Mouse (Mus musculus): ENCODE measurements around the gene Slc38a3. TPM values are rescaled to one million over a fixed set of nuclear protein-coding genes. Genes with fewer than 3 reads are reported as not detected.

Slc38a3 gene
- polyA plus RNA-seq, 1 experiment from 2014 or later: 43.3 TPM

- H3K36me3 ChIP-seq: no peaks in the 10 kb centered on the region
- H3K27me3 ChIP-seq: no peaks in the 10 kb centered on the region
- ATAC-seq (ENCODE audit: low FRiP score, low read depth): peak; percentile 83
- H3K9ac ChIP-seq: peak overlapping the region; percentile 42
- peak overlapping the region; percentile 64 for H3K4me2 ChIP-seq
- no peaks in the 10 kb centered on the region for H3K9me3 ChIP-seq
- 6% methylated on average over 35 of the region's 35 CpGs for WGBS
- H3K4me1 ChIP-seq (replicated peaks): peaks cover 15% of the 10 kb centered on the region
- peak overlapping the region; percentile 48; the same call in 1 of the 2 replicates for H3K27ac ChIP-seq (replicated peaks)
- H3K4me3 ChIP-seq: peak overlapping the region; percentile 38
These were observed 24.7 kb downstream of the Slc38a3 start for GRCm38 (mm10) chr9:107644495-107645152.

DNA sequence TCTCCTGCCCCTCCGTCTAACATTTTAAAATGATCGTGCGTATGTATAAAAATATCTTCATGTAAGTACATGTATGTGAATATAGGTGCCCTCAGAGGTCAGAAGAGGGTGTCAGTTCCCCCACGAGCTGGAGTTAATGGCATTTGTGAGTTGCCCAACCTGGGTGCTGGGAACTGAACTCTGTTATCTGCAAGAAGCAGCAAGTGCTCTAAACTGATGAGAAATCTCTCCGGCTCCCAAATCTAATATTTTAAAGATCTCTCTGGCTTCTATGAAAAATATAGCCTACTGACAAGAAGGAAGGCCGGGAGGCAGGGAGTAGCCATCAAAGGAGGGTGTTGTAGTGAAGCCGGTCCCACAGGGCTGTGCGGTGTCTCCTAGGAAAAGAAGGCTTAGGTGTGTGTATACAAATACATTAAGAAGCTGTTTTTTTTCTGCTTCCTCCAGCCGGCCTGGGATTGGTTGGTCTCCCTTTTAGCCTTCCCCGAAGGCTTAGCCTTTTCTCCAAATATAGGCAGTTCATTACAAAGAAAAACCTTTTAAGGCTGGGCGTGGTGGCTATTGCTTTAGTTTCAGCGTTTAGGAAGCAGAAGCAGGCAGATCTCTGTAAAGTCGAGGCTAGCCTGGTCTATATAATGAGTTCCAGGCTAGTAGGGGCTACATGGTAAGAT is 25.7 kb downstream of the Slc38a3 start:
- no peaks in the 10 kb centered on the region for H3K9me3 ChIP-seq
- H3K9ac ChIP-seq: no peak overlapping the region
- peaks cover 15% of the 10 kb centered on the region for H3K4me1 ChIP-seq (replicated peaks)
- H3K27me3 ChIP-seq: no peaks in the 10 kb centered on the region
- peak overlapping the region; percentile 64 for H3K4me2 ChIP-seq
- ATAC-seq (ENCODE audit: low FRiP score, low read depth): no peak
- no peaks in the 10 kb centered on the region for H3K36me3 ChIP-seq
- 94% methylated on average over 13 of the region's 13 CpGs for WGBS
- no peak overlapping the region for H3K4me3 ChIP-seq
- H3K27ac ChIP-seq (replicated peaks): no peak overlapping the region

DNA sequence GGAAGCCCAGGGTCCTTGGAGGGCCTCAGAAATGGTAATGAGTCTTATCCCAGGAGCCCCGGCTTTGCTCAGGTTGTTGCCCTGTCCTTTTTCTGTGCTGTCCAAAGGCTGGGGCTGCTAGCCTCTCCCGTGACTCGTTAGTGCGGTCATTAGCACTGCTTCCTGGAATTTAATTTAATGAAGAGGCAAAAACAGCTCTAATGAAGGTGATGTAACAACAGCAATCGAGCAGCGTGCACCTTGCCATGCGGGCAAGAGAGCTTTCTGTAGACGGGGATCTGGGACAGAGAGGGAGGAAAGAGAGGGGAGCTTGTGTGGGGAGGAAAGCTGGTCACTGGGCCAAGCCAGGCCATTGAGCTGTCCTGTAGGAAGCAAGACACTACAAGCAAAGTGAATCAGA is 27.7 kb downstream of the Slc38a3 start:
- WGBS: 49% methylated on average over 8 of the region's 8 CpGs
- Histone ChIP-seq H3K4me3 (no peak overlapping the region), H3K4me1 (replicated peaks) (peaks cover 26% of the 10 kb centered on the region), H3K27ac (replicated peaks) (no peak overlapping the region), H3K27me3 (no peaks in the 10 kb centered on the region), H3K9ac (no peak overlapping the region), H3K36me3 (no peaks in the 10 kb centered on the region), H3K9me3 (no peaks in the 10 kb centered on the region), H3K4me2 (no peak overlapping the region)
- no peak for ATAC-seq (ENCODE audit: low FRiP score, low read depth)

DNA sequence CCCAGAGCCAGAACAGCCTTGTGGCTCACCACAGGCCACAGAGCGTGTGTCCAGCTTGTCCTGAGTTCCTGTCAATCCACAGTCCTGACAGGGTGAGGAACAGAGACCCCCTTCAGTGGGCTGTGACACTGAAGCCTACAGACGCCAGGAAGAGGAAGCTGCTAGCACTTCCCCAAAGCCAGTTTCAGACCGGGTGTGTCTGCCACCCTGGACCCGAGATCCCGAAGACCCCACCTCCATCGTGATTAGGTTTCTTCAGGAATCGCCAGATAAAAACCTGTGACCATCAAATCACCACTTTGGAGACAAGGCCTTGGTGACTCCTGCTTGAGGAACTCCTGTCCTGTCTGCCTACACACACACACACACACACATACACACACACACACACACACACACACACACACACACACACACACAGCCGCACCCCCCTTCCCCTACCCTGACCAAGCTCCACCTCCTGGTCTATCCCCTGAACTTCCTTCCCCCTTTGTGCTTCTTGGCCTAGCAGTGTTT is 29.0 kb downstream of the Slc38a3 start:
- Histone ChIP-seq H3K36me3 (no peaks in the 10 kb centered on the region), H3K9ac (no peak overlapping the region), H3K27me3 (no peaks in the 10 kb centered on the region), H3K9me3 (no peaks in the 10 kb centered on the region), H3K27ac (replicated peaks) (no peak overlapping the region), H3K4me1 (replicated peaks) (peaks cover 35% of the 10 kb centered on the region), H3K4me3 (no peak overlapping the region), H3K4me2 (no peak overlapping the region)
- ATAC-seq (ENCODE audit: low FRiP score, low read depth): no peak
- WGBS: 47% methylated on average over 8 of the region's 8 CpGs

- Histone ChIP-seq H3K27ac (replicated peaks) (peak overlapping the region; percentile 77), H3K4me2 (peak overlapping the region; percentile 34), H3K4me3 (no peak overlapping the region), H3K9ac (peak overlapping the region; percentile 5; the same call in 1 of the 2 replicates), H3K9me3 (no peaks in the 10 kb centered on the region), H3K36me3 (no peaks in the 10 kb centered on the region), H3K27me3 (no peaks in the 10 kb centered on the region), H3K4me1 (replicated peaks) (peaks cover 49% of the 10 kb centered on the region)
- WGBS: 6% methylated on average over 7 of the region's 7 CpGs
- ATAC-seq (ENCODE audit: low FRiP score, low read depth): peak; percentile 35; the same call in 1 of the 2 replicates
These were observed 32.3 kb downstream of the Slc38a3 start for GRCm38 (mm10) chr9:107637070-107637469.

DNA sequence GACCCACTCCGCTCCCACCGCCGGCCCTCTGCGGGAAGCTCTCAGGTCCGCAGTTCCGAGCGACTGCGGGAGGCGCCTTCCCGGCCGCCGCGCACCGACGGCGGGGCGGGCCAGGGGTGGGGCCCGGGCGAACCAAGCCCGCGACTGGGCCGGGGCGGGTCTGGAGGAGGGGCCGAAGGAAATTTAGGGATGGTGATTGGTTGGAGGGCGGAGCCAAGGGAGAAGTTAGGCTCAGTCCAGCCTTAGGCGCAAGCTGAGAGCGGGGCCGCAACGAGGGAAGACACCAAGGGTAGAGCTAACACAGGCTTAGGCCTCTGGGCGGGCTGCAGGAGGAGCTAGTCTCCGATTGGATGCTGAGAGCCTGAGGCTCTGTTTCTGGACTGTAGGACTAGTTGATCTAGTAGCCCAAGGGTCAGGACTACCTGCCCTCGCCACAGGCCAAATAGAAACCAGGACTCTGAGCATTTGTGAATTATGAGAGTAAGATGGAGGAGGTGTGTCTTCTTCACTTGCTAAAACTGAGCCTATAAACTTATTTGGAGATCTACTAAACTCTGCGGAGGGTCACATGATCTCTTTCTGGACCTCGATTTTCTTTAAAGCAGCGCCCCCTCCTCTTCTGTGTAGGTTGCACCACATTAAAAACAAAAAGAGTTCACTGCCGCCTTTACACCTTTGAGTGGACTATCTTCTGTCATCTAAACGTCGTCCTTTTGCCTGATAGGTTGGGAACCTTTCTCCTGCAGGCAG is 33.9 kb downstream of the Slc38a3 start, which contains the start of gene Gnai2:
Gene Gnai2 (minus strand): TSS at position 89 of the 750 bp plus-strand sequence.
- peaks cover 65% of the 10 kb centered on the region for H3K4me1 ChIP-seq (replicated peaks)
- H3K9me3 ChIP-seq: no peaks in the 10 kb centered on the region
- peak within 1 kb of the TSS; percentile 87 for H3K4me3 ChIP-seq
- 3% methylated on average over 36 of the region's 38 CpGs for WGBS
- H3K27ac ChIP-seq (replicated peaks): peak within 1 kb of the TSS; percentile 89
- ATAC-seq (ENCODE audit: low FRiP score, low read depth): peak; percentile 89
- no peaks in the 10 kb centered on the region for H3K36me3 ChIP-seq
- peak within 1 kb of the TSS; percentile 96 for H3K9ac ChIP-seq
- H3K27me3 ChIP-seq: no peaks in the 10 kb centered on the region
- peak within 1 kb of the TSS; percentile 70 for H3K4me2 ChIP-seq

- H3K36me3 ChIP-seq: no peaks in the 10 kb centered on the region
- peak overlapping the region; percentile 70 for H3K4me2 ChIP-seq
- H3K9ac ChIP-seq: peak overlapping the region; percentile 96
- peaks cover 74% of the 10 kb centered on the region for H3K4me1 ChIP-seq (replicated peaks)
- H3K4me3 ChIP-seq: peak overlapping the region; percentile 87
- no peaks in the 10 kb centered on the region for H3K9me3 ChIP-seq
- 0% methylated on average over 35 of the region's 35 CpGs for WGBS
- no peak for ATAC-seq (ENCODE audit: low FRiP score, low read depth)
- H3K27ac ChIP-seq (replicated peaks): peak overlapping the region; percentile 89
- no peaks in the 10 kb centered on the region for H3K27me3 ChIP-seq
These were observed 34.7 kb downstream of the Slc38a3 start for GRCm38 (mm10) chr9:107634406-107635278.

DNA sequence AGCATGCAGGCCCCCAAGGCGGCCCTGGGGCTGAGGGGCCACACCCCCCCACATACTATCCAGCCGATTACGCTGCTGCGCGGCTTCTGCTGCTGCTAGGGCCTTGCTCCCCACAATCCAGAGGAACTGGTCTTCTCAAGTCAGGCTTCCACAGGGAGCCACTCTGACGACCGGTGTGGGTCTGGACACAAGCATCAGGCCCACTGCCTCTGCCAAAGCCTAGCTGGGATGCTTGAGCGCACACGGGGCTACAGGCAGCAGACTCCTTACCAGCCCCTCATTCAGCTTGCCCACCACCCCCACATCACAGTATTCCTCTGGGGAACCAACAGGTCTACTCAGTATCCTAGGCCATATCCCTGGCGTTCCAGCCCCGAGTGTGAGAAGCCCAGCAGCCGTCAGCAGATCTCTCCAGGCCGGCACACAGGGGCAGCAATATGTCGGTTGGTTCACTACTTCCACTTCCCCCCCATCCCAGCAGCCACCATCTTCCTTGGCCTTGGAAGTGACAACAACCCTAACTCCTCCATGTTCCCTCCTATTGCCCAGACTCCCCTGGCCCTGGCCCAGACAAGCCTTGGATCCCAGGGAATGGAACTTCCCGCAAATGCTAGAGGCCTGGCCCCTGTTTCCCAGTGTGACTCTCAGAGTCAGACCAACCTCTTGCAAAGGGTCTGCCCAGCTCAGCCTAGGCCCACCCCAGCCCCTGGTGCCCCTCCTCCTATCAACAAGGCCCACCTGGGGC is 35.5 kb downstream of the Slc38a3 start:
- peak overlapping the region; percentile 89 for H3K27ac ChIP-seq (replicated peaks)
- peaks cover 82% of the 10 kb centered on the region for H3K4me1 ChIP-seq (replicated peaks)
- no peaks in the 10 kb centered on the region for H3K9me3 ChIP-seq
- ATAC-seq (ENCODE audit: low FRiP score, low read depth): no peak
- WGBS: under 1% methylated on average over 15 of the region's 15 CpGs
- H3K27me3 ChIP-seq: no peaks in the 10 kb centered on the region
- H3K9ac ChIP-seq: peak overlapping the region; percentile 96
- peak overlapping the region; percentile 87 for H3K4me3 ChIP-seq
- H3K36me3 ChIP-seq: no peaks in the 10 kb centered on the region
- peak overlapping the region; percentile 70 for H3K4me2 ChIP-seq

- peak; percentile 7; the same call in 1 of the 2 replicates for ATAC-seq (ENCODE audit: low FRiP score, low read depth)
These were observed 36.2 kb downstream of the Slc38a3 start for GRCm38 (mm10) chr9:107633091-107633660.

GRCm38 (mm10) chr9:107632478-107632877 is 36.9 kb downstream of the Slc38a3 start:
- ATAC-seq (ENCODE audit: low FRiP score, low read depth): no peak
- Histone ChIP-seq H3K4me2 (peak overlapping the region; percentile 70), H3K9ac (peak overlapping the region; percentile 96), H3K36me3 (no peaks in the 10 kb centered on the region), H3K4me3 (peak overlapping the region; percentile 87), H3K27me3 (no peaks in the 10 kb centered on the region), H3K27ac (replicated peaks) (peak overlapping the region; percentile 89), H3K4me1 (replicated peaks) (peaks cover 93% of the 10 kb centered on the region), H3K9me3 (no peaks in the 10 kb centered on the region)
- 24% methylated on average over 6 of the region's 6 CpGs for WGBS

More at GRCm38 (mm10) chr9:107633091-107633660, 36.2 kb downstream of the Slc38a3 start:
- peak overlapping the region; percentile 89 for H3K27ac ChIP-seq (replicated peaks)
- peak overlapping the region; percentile 96 for H3K9ac ChIP-seq
- peak overlapping the region; percentile 70 for H3K4me2 ChIP-seq
- H3K27me3 ChIP-seq: no peaks in the 10 kb centered on the region
- no peaks in the 10 kb centered on the region for H3K9me3 ChIP-seq
- peak overlapping the region; percentile 87 for H3K4me3 ChIP-seq
- WGBS: 1% methylated on average over 33 of the region's 33 CpGs
- no peaks in the 10 kb centered on the region for H3K36me3 ChIP-seq
- H3K4me1 ChIP-seq (replicated peaks): peaks cover 88% of the 10 kb centered on the region
